Mouse (Mus musculus) forebrain, embryonic 15.5 days (tissue): Measurements from ENCODE around the gene Stxbp6. TPM values are rescaled to one million over a fixed set of nuclear protein-coding genes. Genes with fewer than 3 reads are reported as not detected.

Experiments used
- ATAC-seq: fragments of 200-750 bp; cut with Nextera tagmentation; replicated peaks from 2 replicates; pipeline ENCODE4 v1.8.0; 2017; ENCODE audit warnings: mild to moderate bottlenecking, moderate TSS enrichment, moderate library complexity
- H3K27ac ChIP-seq: fragments of 300-500 bp; sonication (generic); replicated peaks from 2 replicates; pipeline ENCODE4 v1.5.1; 2015; ENCODE audit warnings: mild to moderate bottlenecking, inconsistent platforms
- H3K27me3 ChIP-seq: fragments of 300-500 bp; sonication (generic); 2 replicates; pipeline ENCODE4 v1.6.1; 2015; ENCODE audit warnings: inconsistent platforms
- H3K36me3 ChIP-seq: fragments of 300-500 bp; sonication (generic); 2 replicates; pipeline ENCODE4 v1.6.1; 2015; ENCODE audit warnings: mild to moderate bottlenecking, inconsistent platforms
- H3K4me1 ChIP-seq: fragments of 300-500 bp; sonication (generic); 2 replicates; pipeline ENCODE4 v1.6.1; 2015; ENCODE audit warnings: inconsistent platforms
- H3K4me2 ChIP-seq: fragments of 300-500 bp; sonication (generic); replicated peaks from 2 replicates; pipeline ENCODE4 v1.6.1; 2015; ENCODE audit warnings: mild to moderate bottlenecking, inconsistent platforms
- H3K4me3 ChIP-seq: fragments of 300-500 bp; sonication (generic); 2 replicates; pipeline ENCODE4 v1.5.1; 2015; ENCODE audit warnings: mild to moderate bottlenecking, inconsistent platforms
- H3K9ac ChIP-seq: fragments of 300-500 bp; sonication (generic); replicated peaks from 2 replicates; pipeline ENCODE4 v1.6.1; 2015; ENCODE audit warnings: mild to moderate bottlenecking, inconsistent platforms
- H3K9me3 ChIP-seq: fragments of 300-500 bp; sonication (generic); 2 replicates; pipeline ENCODE4 v1.6.1; 2016; ENCODE audit warnings: inconsistent platforms
- WGBS: fragments of 180-500 bp; shearing (Covaris S2); methylation state at CpG from one replicate; pipeline ENCODE4 v1.1.7; 2015; ENCODE audit warnings: mixed read lengths; 5-methylcytosine and 5-hydroxymethylcytosine counted together
- polyA plus RNA-seq: library from polyadenylated mRNA; unstranded; fragments of >200 nt; fragmentation: Nextera tagmentation; extraction: Ambion mirVana; gene quantifications from 2 replicates; pipeline ENCODE4 v1.2.1, GENCODE M21; 2015

Stxbp6 gene
- polyA plus RNA-seq, 1 experiment from 2014 or later, result 11.8 TPM

DNA sequence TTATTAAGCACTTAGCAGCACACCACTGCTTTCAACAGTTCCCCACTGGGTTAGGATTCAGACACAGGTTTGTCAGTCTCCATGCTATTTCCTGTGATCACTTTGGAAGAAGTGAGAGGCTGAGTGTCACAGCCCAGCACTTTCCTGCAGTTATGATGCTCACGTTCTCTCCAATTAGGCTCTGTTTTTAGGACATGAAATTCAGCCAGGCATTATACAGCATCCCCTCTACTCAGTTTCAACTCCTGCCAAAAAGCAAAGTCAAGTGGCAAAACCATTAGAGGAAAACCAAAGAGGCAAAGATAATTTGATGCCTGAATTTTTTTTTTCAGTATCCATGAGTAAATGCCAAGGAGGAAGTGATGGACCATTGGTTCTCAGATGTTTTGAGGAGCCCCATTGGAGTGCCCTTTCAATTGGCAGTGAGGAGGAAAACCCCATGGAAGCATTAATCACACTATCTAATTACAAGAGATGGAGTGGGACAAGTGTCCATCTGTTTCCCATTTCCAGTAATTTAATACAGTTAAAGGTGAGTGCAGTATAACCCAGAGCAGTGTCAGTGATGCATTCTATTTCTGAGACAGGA is 238.5 kb downstream of the Stxbp6 start:
- no peak overlapping the region for H3K27ac ChIP-seq
- WGBS, result 39% methylated on average over 1 of the region's 1 CpGs
- no peaks in the 10 kb centered on the region for H3K27me3 ChIP-seq
- no peak overlapping the region for H3K9ac ChIP-seq
- no peaks in the 10 kb centered on the region for H3K9me3 ChIP-seq
- no peak for ATAC-seq
- H3K4me3 ChIP-seq, result no peak overlapping the region
- peaks cover 16% of the 10 kb centered on the region for H3K4me1 ChIP-seq
- no peak overlapping the region for H3K4me2 ChIP-seq
- no peaks in the 10 kb centered on the region for H3K36me3 ChIP-seq

- Histone ChIP-seq H3K4me3 (no peak overlapping the region), H3K4me1 (no peaks in the 10 kb centered on the region), H3K27ac (no peak overlapping the region), H3K36me3 (no peaks in the 10 kb centered on the region), H3K27me3 (no peaks in the 10 kb centered on the region), H3K9me3 (no peaks in the 10 kb centered on the region), H3K4me2 (no peak overlapping the region), H3K9ac (no peak overlapping the region)
- ATAC-seq, result no peak
- 90% methylated on average over 2 of the region's 2 CpGs for WGBS
These were observed 262.6 kb downstream of the Stxbp6 start for GRCm38 (mm10) chr12:44811895-44812294.

GRCm38 (mm10) chr12:44804213-44804612 is 270.3 kb downstream of the Stxbp6 start:
- Histone ChIP-seq H3K4me1 (no peaks in the 10 kb centered on the region), H3K4me2 (no peak overlapping the region), H3K27ac (no peak overlapping the region), H3K27me3 (no peaks in the 10 kb centered on the region), H3K36me3 (no peaks in the 10 kb centered on the region), H3K9me3 (no peaks in the 10 kb centered on the region), H3K4me3 (no peak overlapping the region), H3K9ac (no peak overlapping the region)
- ATAC-seq, result no peak
